Mouse (Mus musculus): ENCODE data around the gene Gm21836.
"Not testable (repeated sequence)": the region's sequence is repeated elsewhere in the genome, so short reads cannot be mapped to it uniquely, and the experiment has no call there.

Gene Gm21836

DNA sequence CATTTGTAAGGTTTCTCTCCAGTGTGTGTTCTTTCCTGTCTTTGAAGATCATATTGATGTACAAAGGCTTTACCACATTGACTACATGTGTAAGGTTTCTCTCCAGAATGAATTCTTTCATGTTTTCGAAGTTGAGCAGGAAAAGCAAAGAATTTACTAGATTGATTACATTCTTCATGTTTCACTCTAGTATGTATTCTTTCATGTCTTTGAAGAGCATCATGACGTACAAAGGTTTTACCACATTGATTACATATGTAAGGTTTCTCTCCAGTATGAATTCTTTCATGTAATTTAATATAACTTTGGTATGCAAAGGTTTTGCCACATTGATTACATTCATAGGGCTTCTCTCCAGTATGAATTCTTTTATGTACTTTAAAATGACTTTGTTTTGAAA is at the start of gene Gm21836:
Gm21836 (minus strand) TSS at position 101 of the 400 bp plus-strand sequence.
- not testable (repeated sequence) for DNase-seq (ENCODE audit: extremely low spot score)

DNA sequence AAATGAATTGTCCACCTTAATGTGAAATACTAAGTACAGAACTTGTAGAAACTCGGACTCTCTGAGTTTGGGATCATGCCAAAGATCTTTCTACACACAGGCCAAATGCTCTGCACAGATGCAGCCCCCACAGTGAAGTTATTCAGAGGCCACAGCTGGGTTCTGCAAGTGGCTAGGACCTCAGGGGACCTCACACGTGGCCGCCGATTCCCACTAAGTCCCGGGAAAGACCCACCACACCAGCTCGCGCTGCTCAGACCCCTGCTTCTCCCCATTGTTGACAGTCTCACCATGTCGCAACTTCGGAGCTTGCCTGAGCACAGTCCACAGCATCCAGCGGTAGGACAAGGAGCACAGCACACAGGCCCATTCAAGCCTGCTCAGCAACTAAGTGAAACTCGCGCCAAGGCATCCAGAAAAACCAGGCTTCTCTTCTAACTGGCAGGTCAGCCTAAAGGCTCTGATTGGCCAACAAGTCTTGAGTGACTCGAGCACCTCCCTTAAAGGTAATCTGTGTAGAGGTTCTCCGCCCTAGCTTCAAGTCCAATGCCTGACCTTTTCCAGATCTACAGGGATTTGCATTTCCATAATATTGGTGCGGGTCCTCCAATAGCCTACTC is 13.1 kb downstream of the Gm21836 start:
- DNase-seq (ENCODE audit: extremely low spot score): not testable (repeated sequence)

DNA sequence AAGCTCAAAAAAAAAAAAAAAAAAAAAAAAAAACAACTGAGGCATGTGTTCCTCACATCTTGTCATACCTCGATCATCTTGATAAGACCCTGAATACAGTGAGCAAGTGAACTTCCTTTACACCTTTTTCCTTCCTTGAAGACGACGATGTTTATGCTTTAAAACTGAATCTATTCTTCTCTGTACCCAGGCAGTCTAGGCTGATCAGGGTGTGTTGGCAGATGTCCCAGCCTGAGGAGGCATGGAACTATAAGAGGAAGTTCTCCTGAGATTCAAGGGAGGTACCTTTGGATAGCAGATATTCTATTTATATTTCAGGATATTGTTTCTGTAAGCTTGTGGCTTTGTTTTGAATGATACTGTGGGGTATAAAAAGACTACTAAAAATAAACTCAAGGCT is 15.5 kb downstream of the Gm21836 start:
- DNase-seq (ENCODE audit: extremely low spot score): no peak

DNA sequence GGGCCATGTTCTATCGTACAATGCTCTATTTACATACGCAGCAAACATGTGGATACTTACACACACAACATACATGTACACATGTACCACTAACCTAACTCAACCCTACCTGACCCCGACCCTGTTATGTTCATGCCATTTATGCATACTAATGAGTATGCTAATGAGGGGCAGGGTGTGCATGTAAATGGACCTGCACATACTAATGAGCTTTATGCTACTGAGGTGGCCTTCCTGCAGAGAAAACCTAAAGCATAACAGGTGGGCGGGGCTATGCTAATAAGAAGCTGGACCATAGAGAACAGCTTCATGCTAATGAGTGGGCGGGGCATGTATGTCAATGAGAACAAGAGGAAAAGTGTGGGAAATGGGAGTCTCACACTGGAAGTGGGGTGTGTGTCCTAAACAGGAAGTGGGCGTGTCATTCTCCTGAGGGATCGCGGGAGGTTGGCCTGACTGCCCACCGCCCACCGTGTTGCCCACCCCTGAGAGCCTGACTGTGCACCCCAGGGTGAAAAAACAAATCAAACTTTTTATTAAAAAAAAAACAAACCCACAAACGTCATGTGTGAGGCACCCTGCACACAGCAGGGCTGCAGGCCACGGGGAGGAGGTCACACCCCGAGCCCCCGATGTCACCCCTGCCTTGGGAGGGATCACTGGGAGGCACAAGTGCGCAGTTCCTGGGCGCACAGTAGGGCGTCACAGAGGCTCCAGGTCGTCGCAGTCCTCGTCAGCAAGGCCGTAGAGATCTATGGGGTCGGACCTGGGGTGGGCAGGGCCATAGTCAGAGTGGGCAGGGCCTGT is 17.3 kb downstream of the Gm21836 start, which contains the start of gene Ppp2r3d:
Ppp2r3d (minus strand) TSS at position 803 of the 807 bp plus-strand sequence.
- DNase-seq (ENCODE audit: extremely low spot score): no peak

DNA sequence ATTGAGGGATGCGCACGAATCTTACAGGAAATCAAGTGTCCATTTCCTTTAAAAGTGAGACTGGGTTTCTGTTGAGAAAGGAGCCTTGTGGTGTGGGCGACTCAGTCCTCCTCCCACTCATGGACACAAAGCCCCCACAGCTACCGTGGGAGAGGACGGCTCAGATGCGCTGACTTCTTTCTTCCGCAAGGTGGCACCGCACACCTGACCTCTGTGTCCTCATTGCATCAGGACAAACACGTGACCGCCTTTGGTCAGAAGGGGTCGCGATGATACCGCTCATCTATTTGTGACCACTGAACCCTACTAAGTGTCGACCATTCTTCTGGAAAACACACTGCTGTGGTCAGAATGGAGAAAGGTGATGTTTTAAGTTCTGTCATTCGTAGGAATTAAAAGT is 17.9 kb downstream of the Gm21836 start:
- no peak for DNase-seq (ENCODE audit: extremely low spot score)

DNA sequence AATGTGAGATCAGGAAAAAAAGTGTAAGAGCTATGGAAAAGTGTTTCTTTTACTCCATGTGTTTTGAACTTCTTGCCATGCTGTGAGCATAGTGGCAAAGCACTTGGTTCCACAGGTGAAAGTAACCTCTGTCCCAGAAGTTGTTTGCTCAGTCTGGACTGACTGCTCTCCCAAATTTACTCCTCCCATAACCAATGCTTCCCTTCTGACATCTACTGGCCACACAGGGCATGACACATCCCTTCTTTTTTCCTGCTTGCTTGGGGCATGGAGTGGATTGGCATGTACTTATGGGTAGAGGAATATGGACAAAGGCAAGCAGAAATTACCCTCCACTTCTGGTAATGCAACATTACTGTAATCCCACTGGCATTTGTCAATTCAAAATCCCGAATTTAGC is 37.0 kb downstream of the Gm21836 start:
- DNase-seq (ENCODE audit: extremely low spot score): peak; percentile 53
